Mouse (Mus musculus) thymus, adult 2 months (tissue): ENCODE measurements around the gene Pbx4. TPM values are rescaled to one million over a fixed set of nuclear protein-coding genes. Genes with fewer than 3 reads are reported as not detected.
A peak's percentile ranks its signal among the peaks of the same experiment; 100 is the strongest.

Experiments used
- DNase-seq: peaks from one replicate; pipeline ENCODE4 v3.0.0; 2021
- H3K27ac ChIP-seq: fragments of 200-500 bp; 2 replicates; pipeline ENCODE4 v1.5.1; 2012; ENCODE audit warnings: low read length, control low read depth; ENCODE audit not compliant: control insufficient read depth, insufficient read depth
- H3K27me3 ChIP-seq: fragments of 200-500 bp; 2 replicates; pipeline ENCODE4 v1.6.1; 2012; ENCODE audit warnings: mild to moderate bottlenecking, low read length, moderate library complexity, mixed read lengths; ENCODE audit not compliant: control insufficient read depth, insufficient read depth
- H3K36me3 ChIP-seq: fragments of 200-500 bp; 2 replicates; pipeline ENCODE4 v1.6.1; 2012; ENCODE audit warnings: mild to moderate bottlenecking, low read length, moderate library complexity; ENCODE audit not compliant: control insufficient read depth, insufficient read depth
- H3K4me1 ChIP-seq: fragments of 200-500 bp; replicated peaks from 2 replicates; pipeline ENCODE4 v1.6.1; 2012; ENCODE audit warnings: low read length; ENCODE audit not compliant: control insufficient read depth, insufficient read depth
- H3K4me3 ChIP-seq: fragments of 200-500 bp; 2 replicates; pipeline ENCODE4 v1.5.1; 2012; ENCODE audit warnings: mild to moderate bottlenecking, low read length, control low read depth, moderate library complexity; ENCODE audit not compliant: control insufficient read depth, insufficient read depth
- CTCF ChIP-seq: fragments of 200-500 bp; IDR thresholded peaks from 2 replicates; pipeline ENCODE4 v1.5.1; 2012; ENCODE audit warnings: mild to moderate bottlenecking, control low read depth, low read length, moderate library complexity, borderline replicate concordance; ENCODE audit not compliant: control insufficient read depth, poor library complexity, insufficient read depth; ENCODE audit errors: extremely low read depth
- POLR2A ChIP-seq: fragments of 200-500 bp; IDR thresholded peaks from 2 replicates; pipeline ENCODE4 v1.6.1; 2012; ENCODE audit warnings: mild to moderate bottlenecking, low read length, control low read depth, moderate library complexity; ENCODE audit not compliant: control insufficient read depth, poor library complexity, insufficient read depth; ENCODE audit errors: extremely low read depth
- WGBS: fragments of 180-500 bp; shearing (Covaris S2); methylation state at CpG from one replicate; pipeline ENCODE4 v1.1.7; 2018; 5-methylcytosine and 5-hydroxymethylcytosine counted together
- polyA plus RNA-seq: library from polyadenylated mRNA; depleted of rRNA; stranded (reverse); fragments of >200 nt; gene quantifications from 2 replicates; pipeline ENCODE4 v1.2.3, GENCODE M21; 2012

Gene Pbx4
- polyA plus RNA-seq, 1 experiment = 29.0 TPM

DNA sequence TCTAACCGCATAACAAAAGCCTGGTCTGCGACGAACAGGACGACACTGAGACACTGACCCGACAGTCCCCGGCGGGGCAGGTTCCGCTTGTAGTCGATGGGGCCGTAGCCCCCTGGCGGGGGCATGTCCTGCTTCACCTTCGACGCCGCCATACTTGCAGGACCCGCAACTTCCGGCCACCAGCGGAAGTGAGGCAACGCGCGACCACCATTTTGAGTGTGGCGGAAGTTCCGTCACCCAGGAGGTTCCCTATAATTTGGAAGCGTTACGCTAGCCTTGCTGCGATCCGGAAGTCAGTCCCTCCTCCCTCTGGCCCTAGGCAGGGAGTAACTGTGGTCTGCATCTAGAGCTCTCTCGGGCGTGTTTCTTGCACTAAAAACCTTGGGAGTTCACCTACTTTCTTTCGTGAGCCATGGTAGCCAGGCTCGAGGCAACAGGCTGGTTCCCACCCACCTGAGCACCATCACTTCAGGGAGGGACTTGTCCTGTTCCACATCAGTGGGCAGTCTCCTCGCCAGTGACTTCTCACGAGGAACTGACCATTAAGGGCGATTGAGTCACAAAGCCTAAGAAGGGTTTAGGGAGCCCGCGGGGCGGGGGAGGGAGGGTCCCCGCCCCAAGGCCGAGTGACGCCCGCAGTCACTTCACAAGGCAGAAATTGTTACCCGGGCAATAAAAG is 69.3 kb downstream of the Pbx4 start:
- Histone ChIP-seq H3K27ac (peak overlapping the region; percentile 63), H3K36me3 (no peaks in the 10 kb centered on the region), H3K4me3 (peak overlapping the region; percentile 87), H3K27me3 (no peaks in the 10 kb centered on the region), H3K4me1 (peaks cover 2% of the 10 kb centered on the region)
- peak; percentile 98 for DNase-seq
- peak; percentile 96 for TF ChIP-seq CTCF
- TF ChIP-seq POLR2A = peak; percentile 87
- WGBS = 2% methylated on average over 41 of the region's 41 CpGs

DNA sequence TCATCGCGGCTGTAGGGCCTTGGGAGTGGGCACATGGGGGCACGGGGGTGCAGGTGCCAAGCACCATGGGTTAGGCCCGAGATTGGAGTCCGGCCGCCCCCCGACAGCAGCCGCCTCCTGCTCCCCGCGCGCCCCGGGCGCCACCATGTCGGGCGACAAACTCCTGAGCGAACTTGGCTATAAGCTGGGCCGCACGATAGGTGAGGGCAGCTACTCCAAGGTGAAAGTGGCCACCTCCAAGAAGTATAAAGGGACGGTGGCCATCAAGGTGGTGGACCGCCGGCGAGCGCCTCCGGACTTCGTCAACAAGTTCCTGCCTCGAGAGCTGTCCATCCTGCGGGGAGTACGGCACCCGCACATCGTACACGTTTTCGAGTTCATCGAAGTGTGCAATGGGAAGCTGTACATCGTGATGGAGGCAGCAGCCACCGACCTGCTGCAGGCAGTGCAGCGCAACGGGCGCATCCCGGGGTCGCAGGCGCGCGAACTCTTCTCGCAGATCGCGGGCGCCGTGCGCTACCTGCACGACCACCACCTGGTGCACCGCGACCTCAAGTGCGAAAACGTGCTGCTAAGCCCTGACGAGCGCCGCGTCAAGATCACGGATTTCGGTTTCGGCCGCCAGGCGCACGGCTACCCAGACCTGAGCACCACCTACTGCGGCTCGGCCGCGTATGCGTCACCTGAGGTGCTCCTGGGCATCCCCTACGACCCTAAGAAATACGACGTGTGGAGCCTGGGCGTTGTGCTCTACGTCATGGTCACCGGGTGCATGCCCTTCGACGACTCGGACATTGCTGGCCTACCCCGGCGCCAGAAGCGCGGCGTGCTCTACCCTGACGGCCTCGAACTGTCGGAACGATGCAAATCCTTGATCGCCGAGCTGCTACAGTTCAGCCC is 70.1 kb downstream of the Pbx4 start, which contains the start of the genes Tssk6, Ndufa13 and Yjefn3:
Tssk6 (plus strand) TSS at position 22 of the 900 bp plus-strand sequence.
Ndufa13 (minus strand) TSS at position 396 of the 900 bp plus-strand sequence.
Yjefn3 (minus strand) TSS at position 550 of the 900 bp plus-strand sequence.
- Histone ChIP-seq H3K4me1 (peaks cover 2% of the 10 kb centered on the region), H3K27me3 (no peaks in the 10 kb centered on the region), H3K27ac (peak within 1 kb of the TSS; percentile 63), H3K36me3 (no peaks in the 10 kb centered on the region), H3K4me3 (peak within 1 kb of the TSS; percentile 87)
- peak; percentile 54 for DNase-seq
- 6% methylated on average over 89 of the region's 89 CpGs for WGBS
- TF ChIP-seq POLR2A (no peak), CTCF (0 out of 2 replicates have a peak, but pooled peaks have one; percentile 23)

DNA sequence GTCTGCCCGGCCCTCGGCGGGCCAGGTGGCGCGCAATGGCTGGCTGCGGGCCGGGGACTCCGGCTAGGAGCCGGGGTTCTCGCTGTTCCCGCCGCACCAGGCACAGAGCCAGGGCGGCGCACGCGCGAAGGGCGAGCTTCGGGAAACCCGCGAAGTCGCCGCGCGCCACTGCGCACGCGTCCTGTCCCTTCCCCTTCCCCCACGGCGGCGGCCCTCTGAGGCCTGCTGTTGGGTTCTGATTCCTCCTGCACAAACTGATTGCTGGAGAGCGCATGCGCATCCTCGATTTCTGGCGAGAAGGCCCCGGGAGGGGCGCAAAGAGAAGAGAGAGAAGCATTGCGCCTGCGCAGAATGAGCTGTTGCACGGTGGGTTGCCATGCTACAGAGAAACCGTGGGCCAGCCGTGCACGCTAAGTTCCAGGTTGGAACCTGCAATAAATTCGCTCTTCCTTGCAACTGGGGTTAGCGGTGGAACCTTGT is 70.8 kb downstream of the Pbx4 start:
- Histone ChIP-seq H3K4me1 (peaks cover 2% of the 10 kb centered on the region), H3K36me3 (no peaks in the 10 kb centered on the region; the same call in 1 of the 2 replicates), H3K27me3 (no peaks in the 10 kb centered on the region), H3K27ac (peak overlapping the region; percentile 26), H3K4me3 (peak overlapping the region; percentile 87)
- TF ChIP-seq POLR2A = peak; percentile 84
- TF ChIP-seq CTCF = 0 out of 2 replicates have a peak, but pooled peaks have one; percentile 51
- DNase-seq = peak; percentile 98
- under 1% methylated on average over 45 of the region's 45 CpGs for WGBS

DNA sequence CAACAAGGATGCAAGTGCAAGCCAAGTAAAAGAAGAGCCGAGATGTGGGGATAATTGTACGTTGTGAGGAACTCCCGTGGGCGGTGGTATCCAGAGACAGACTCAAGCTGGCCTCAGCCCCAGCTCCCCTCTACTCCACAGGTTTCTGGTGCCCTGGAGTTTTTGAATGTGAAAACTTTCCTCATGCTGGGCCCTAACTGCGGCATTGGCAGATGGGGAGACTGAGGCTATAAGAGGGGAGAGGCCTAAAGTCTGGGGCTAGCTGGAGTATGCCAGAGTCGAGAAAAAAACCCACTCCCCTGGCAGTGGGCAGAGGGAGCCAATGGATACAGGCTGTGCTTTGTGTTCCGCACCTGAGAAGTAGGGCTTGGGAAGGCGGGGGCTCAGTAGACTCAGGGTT is 71.8 kb downstream of the Pbx4 start:
- Histone ChIP-seq H3K36me3 (peaks cover 9% of the 10 kb centered on the region; the same call in 1 of the 2 replicates), H3K4me3 (no peak overlapping the region), H3K27me3 (no peaks in the 10 kb centered on the region), H3K4me1 (peaks cover 2% of the 10 kb centered on the region), H3K27ac (no peak overlapping the region)
- TF ChIP-seq POLR2A (no peak), CTCF (no peak)
- WGBS = 93% methylated on average over 8 of the region's 8 CpGs
- DNase-seq = no peak

DNA sequence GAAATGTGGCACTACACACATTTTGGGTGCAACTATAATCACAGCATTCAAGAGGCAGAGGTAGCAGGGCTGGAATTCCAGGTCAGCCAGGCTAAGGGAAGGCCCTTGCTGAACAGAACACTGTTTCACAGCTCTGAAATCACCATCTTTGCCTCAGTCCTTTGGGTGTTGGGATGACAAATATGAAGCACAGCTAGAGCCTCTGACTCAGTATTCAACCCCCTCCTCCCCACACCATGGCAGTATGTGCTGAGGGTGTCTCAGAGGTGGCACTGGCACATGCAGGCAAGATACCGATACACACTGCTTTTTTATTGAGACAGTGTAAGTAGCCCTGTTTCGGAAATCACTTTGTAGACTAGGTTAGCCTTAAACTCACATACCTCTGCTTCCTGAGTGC is 74.0 kb downstream of the Pbx4 start:
- Histone ChIP-seq H3K27me3 (no peaks in the 10 kb centered on the region), H3K27ac (no peak overlapping the region), H3K36me3 (peaks cover 29% of the 10 kb centered on the region), H3K4me1 (no peaks in the 10 kb centered on the region), H3K4me3 (no peak overlapping the region)
- no peak for DNase-seq
- WGBS = 95% methylated on average over 2 of the region's 2 CpGs
- TF ChIP-seq CTCF = no peak
- TF ChIP-seq POLR2A = no peak

DNA sequence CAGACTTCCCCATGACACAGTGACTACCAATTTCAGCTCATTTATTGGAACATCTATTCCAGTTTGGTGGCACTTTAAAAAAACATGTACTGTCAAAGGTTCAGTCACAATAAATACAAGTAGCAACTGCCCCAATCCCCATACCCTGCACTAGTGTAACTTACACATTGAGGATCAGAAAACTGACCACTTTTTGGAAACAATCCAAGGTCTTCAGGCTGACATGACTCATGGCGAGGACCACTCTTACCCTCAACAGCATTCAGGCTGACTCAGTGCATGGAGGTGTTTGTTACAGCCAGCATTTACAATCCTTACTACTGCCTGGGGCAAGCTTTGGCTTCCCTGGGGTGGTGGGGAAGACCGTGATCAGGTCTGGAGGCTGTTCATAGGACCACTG is 74.8 kb downstream of the Pbx4 start:
- H3K27me3 ChIP-seq = no peaks in the 10 kb centered on the region
- DNase-seq = no peak
- no peak overlapping the region for H3K27ac ChIP-seq
- 92% methylated on average over 2 of the region's 2 CpGs for WGBS
- no peak for TF ChIP-seq POLR2A
- TF ChIP-seq CTCF = no peak
- peaks cover 37% of the 10 kb centered on the region for H3K36me3 ChIP-seq
- no peak overlapping the region for H3K4me3 ChIP-seq
- no peaks in the 10 kb centered on the region for H3K4me1 ChIP-seq

DNA sequence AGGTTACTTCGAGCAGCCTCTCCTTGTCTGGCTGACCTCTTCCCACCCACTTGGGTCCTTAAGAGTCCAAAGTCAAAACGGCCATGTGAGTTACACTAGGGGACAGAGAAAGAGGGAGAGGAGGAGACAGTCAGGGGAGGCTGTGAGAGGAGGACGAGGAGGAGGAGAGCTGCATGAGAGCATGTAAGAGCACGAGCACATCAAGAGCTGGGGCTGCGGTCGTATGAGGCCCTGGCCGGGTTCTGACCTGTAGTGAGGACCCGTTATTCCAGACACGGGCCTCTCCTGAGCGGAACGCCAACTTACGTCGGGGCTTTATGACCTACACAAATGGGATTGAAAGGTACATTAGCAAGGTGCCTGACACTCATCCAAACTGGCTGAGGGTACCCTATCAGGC is 79.6 kb downstream of the Pbx4 start:
- Histone ChIP-seq H3K4me1 (no peaks in the 10 kb centered on the region), H3K4me3 (no peak overlapping the region), H3K36me3 (peaks cover 70% of the 10 kb centered on the region), H3K27me3 (no peaks in the 10 kb centered on the region), H3K27ac (no peak overlapping the region)
- WGBS = 95% methylated on average over 13 of the region's 13 CpGs
- DNase-seq = no peak
- TF ChIP-seq POLR2A = no peak
- no peak for TF ChIP-seq CTCF
